Comparison of ENCODE assay signal across 21 mouse cellular contexts in the genomic region with DNA sequence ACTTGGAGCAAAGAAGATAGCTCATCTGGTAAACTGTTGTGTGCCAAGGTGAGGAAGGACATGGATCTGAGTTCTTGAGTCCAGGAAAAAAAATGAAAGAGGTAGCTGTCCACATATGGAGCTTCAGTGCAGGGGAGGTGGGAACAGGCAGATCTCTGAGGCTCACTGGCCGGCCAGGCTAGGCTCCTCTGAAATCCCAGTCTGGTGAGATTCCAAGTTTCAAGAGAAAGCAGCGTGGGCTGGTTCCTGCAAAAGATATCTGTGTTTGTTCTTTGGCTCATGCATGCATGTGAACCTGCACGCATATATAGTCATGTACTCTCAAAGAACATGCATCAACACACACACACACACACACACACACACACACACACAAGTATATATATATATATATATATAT.
DNase-seq lines count a peak whose midpoint lies in the region; TF ChIP-seq lines count a peak whose summit lies in the region.
"Had no signal": no experiment of that assay in that cellular context is flagged by ENCODE, and none has a peak within 500 bp of the region (broad histone marks: within the 10 kb centered on the region; RNA-seq: fewer than 3 reads in every experiment).

No protein-coding gene starts in this region.

- intact Hi-C loops in left cerebral cortex, postnatal 14 days (cut with DNase I), result no loop called here

- no peak overlapping the region for H3K27ac ChIP-seq in layer of hippocampus, adult 2 months
- H3K27ac ChIP-seq: embryonic facial prominence, embryonic 15.5 days; forebrain, embryonic 10.5 days; heart, embryonic 10.5 days; hindbrain, embryonic 12.5 days had no signal

- no peak for TF ChIP-seq CTCF in layer of hippocampus, adult 2 months (conservative IDR thresholded peaks at IDR 0.05)

- no peak overlapping the region for H3K4me3 ChIP-seq in layer of hippocampus, adult 2 months
- H3K4me3 ChIP-seq: embryonic facial prominence, embryonic 15.5 days; erythroblast, embryonic 14.5 days; forebrain, embryonic 10.5 days; heart, embryonic 10.5 days; hindbrain, embryonic 12.5 days had no signal

- peak; percentile 5 for DNase-seq in layer of hippocampus, adult 9-10 months (ENCODE audit: low spot score)
- no peak for DNase-seq in layer of hippocampus, adult 2 months (ENCODE audit: low spot score in 2 of 2)
- DNase-seq in left cerebral cortex, postnatal 14 days (ENCODE audit: low spot score in 2 of 2), result peak; percentile 8 to 54
- DNase-seq in left cerebral cortex, adult 11 months (ENCODE audit: low spot score), result no peak
- DNase-seq in testis, postnatal 14 days (ENCODE audit: low spot score), result peak; percentile 5
- no peak for DNase-seq in testis, postnatal 10 days (ENCODE audit: low spot score)
- DNase-seq in adrenal gland, postnatal 4 days (ENCODE audit: low spot score in 2 of 2), result no peak
- DNase-seq: adrenal gland, adult 2 months; adrenal gland, postnatal 25 days; cerebellum, adult 11 months; cerebellum, adult 8-10 months; cerebellum, postnatal 14 days; embryo, embryonic 11 days; gastrocnemius, postnatal 10 days; heart, adult 18-20 months; heart, postnatal 4 days had no signal

Comparison
In these comparisons a context has a peak if more than half of its experiments do, and no peak if none do; other contexts are left out.
1. DNase-seq: peak in layer of hippocampus, adult 9-10 months (single experiment), left cerebral cortex, postnatal 14 days (2 of 2) and testis, postnatal 14 days (single experiment); none in layer of hippocampus, adult 2 months (0 of 2), left cerebral cortex, adult 11 months (single experiment), testis, postnatal 10 days (single experiment) and adrenal gland, postnatal 4 days (0 of 2).